Mouse (Mus musculus): Measurements from ENCODE around the gene Slc25a42.

DNA sequence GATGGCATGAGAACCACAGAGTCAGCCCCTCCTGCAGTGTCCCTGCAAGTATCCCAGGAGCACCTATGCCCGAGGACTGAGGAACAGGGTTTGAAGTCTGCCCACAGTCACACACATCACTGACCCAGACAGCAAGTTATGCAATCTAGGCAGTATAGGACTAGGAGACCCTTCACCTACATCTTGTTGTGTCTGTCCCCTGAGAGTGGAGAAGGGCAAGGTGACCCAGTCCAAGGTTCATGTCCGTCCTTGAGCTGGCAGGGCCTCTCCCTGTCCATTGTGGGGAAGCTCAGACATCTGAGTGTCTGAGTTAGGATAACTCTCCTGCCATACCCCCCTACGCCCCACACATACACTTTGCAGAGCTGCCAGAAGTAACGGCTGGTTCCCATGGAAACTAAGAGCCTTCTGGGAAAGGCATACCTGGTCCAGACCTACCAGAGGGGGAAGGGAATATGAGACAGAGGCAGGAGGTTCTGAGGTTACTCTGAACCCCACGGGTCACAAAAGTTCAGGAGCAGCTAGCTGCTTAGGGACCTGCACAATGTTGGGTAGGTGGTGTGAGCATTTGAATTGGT lies 7.1 kb upstream of the Slc25a42 start:
- TF ChIP-seq CTCF (IDR thresholded peaks at IDR 0.05; ENCODE audit: low read depth, low read length): no peak
- TF ChIP-seq TAL1 (conservative IDR thresholded peaks at IDR 0.05; ENCODE audit: low read depth, low read length): no peak
- TF ChIP-seq GATA2 (IDR thresholded peaks at IDR 0.05; ENCODE audit: borderline replicate concordance, low read depth, low read length): no peak
- no peak for TF ChIP-seq POLR2AphosphoS5 (IDR thresholded peaks at IDR 0.05; ENCODE audit: insufficient replicate concordance, low read depth, low read length)
